Mouse (Mus musculus) kidney, embryonic 16.5 days (tissue): ENCODE results near the gene Scfd2. TPM values are rescaled to one million over a fixed set of nuclear protein-coding genes. Genes with fewer than 3 reads are reported as not detected.

Experiments used
- ATAC-seq: fragments of 200-750 bp; cut with Nextera tagmentation; 2 replicates; pipeline ENCODE4 v1.8.0; 2017; ENCODE audit warnings: moderate TSS enrichment; ENCODE audit not compliant: low FRiP score, low TSS enrichment
- H3K27ac ChIP-seq: fragments of 300-500 bp; sonication (generic); 2 replicates; pipeline ENCODE4 v1.5.1; 2014; ENCODE audit warnings: low read length
- H3K27me3 ChIP-seq: fragments of 300-500 bp; sonication (generic); 2 replicates; pipeline ENCODE4 v1.6.1; 2014; ENCODE audit warnings: low read length, control low read depth, mixed read lengths; ENCODE audit not compliant: insufficient read depth
- H3K36me3 ChIP-seq: fragments of 300-500 bp; sonication (generic); 2 replicates; pipeline ENCODE4 v1.6.1; 2014; ENCODE audit warnings: low read length, control low read depth, mixed read lengths; ENCODE audit not compliant: insufficient read depth
- H3K4me1 ChIP-seq: fragments of 300-500 bp; sonication (generic); 2 replicates; pipeline ENCODE4 v1.6.1; 2014; ENCODE audit warnings: low read length, control low read depth, mixed read lengths; ENCODE audit not compliant: insufficient read depth
- H3K4me2 ChIP-seq: fragments of 300-500 bp; sonication (generic); replicated peaks from 2 replicates; pipeline ENCODE4 v1.6.1; 2014; ENCODE audit warnings: low read depth, low read length
- H3K4me3 ChIP-seq: fragments of 300-500 bp; sonication (generic); 2 replicates; pipeline ENCODE4 v1.5.1; 2014; ENCODE audit warnings: mild to moderate bottlenecking, low read length
- H3K9ac ChIP-seq: fragments of 300-500 bp; sonication (generic); replicated peaks from 2 replicates; pipeline ENCODE4 v1.6.1; 2014; ENCODE audit warnings: low read length
- H3K9me3 ChIP-seq: fragments of 300-500 bp; sonication (generic); 2 replicates; pipeline ENCODE4 v1.6.1; 2016; ENCODE audit warnings: low read length, control low read depth
- WGBS: fragments of 180-500 bp; shearing (Covaris S2); extraction: QIAGEN DNeasy Blood & Tissue Kit; methylation state at CpG from one replicate; pipeline ENCODE4 v1.1.7; 2014; 5-methylcytosine and 5-hydroxymethylcytosine counted together
- polyA plus RNA-seq: library from polyadenylated mRNA; unstranded; fragments of >200 nt; fragmentation: Nextera tagmentation; extraction: Ambion mirVana; gene quantifications from 2 replicates; pipeline ENCODE4 v1.2.1, GENCODE M21; 2015

The Scfd2 gene
- polyA plus RNA-seq, 1 experiment from 2014 or later: 17.9 TPM

DNA sequence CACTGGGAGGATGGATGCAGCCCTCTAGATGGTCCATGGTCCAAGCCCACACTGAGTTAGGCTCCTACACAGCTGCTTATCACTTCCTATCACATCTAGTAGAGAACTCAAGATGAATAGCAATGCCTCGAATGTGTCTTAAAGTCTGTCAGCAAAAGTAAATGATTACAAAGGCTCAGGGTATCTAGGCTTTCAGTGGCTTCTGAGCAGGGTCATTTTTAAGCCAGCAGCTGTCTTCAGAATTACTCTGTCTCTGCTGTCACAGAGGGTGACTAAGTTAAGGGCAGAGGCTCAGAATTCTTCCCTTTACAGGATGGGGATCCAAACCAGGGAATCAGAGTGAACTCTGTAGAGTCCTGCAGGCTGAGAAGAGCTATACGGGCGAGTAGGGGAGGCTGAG lies 284.6 kb downstream of the Scfd2 start:
- 58% methylated on average over 3 of the region's 3 CpGs for WGBS

DNA sequence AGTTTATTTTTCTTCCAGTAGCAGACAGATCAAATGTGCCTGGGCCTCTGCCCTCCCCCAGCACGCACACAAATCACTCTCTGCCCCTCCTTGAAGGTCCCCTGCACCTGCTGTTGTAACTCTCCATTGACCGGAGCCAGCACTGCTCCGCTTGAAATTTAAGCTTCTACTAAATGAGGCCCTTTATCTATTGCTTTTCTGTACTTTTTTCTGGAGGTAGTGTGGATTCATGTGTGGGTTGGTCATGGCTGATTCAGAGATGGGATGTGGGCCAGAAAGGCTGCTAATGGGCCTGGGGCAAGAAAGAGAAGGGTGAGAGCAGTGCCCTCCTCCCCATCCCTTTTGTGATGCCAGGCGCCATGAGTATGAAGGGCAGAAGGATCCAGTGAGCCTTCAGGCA lies 285.1 kb downstream of the Scfd2 start:
- WGBS: 24% methylated on average over 4 of the region's 4 CpGs
- Histone ChIP-seq H3K36me3 (no peaks in the 10 kb centered on the region), H3K9ac (no peak overlapping the region), H3K9me3 (no peaks in the 10 kb centered on the region), H3K4me3 (no peak overlapping the region), H3K27ac (0 out of 2 replicates have a peak overlapping the region, but pooled peaks have one; percentile 31), H3K27me3 (no peaks in the 10 kb centered on the region), H3K4me2 (no peak overlapping the region), H3K4me1 (peaks cover 25% of the 10 kb centered on the region)
- ATAC-seq: peak; percentile 79; the same call in 1 of the 2 replicates

More for the DNA sequence above, 284.6 kb downstream of the Scfd2 start:
- Histone ChIP-seq H3K27me3 (no peaks in the 10 kb centered on the region), H3K4me1 (peaks cover 25% of the 10 kb centered on the region), H3K4me2 (no peak overlapping the region), H3K27ac (0 out of 2 replicates have a peak overlapping the region, but pooled peaks have one; percentile 31), H3K9me3 (no peaks in the 10 kb centered on the region), H3K4me3 (no peak overlapping the region), H3K9ac (no peak overlapping the region), H3K36me3 (no peaks in the 10 kb centered on the region)
- ATAC-seq: no peak

DNA sequence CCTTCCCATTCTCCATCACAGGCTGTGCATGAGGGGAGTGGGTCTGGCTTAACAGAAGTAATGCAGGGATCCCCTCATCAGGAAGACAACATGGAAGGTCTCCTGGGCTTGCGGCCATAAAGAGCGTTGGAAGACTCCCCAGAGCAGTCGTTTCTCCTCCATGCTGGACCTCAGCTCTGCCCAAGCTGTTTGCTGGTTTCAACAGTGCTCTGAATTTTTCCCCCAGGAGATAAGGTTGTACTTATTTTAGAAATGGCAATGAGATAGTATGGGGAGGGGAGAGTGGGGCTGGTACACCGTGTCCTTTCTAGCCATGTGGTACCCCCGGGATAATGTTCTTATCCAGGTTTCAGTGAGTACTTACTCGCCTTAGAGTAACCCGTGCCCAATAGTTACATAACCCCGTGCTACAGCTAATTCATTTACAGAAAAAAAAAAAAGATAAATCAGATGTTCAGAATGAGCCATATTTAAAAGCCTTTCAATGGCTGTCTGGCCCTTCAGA lies 285.9 kb downstream of the Scfd2 start:
- no peak overlapping the region for H3K4me2 ChIP-seq
- 82% methylated on average over 8 of the region's 8 CpGs for WGBS
- H3K27me3 ChIP-seq: no peaks in the 10 kb centered on the region
- H3K4me1 ChIP-seq: peaks cover 24% of the 10 kb centered on the region
- ATAC-seq: no peak
- H3K36me3 ChIP-seq: no peaks in the 10 kb centered on the region
- no peak overlapping the region for H3K27ac ChIP-seq
- H3K4me3 ChIP-seq: no peak overlapping the region
- H3K9me3 ChIP-seq: no peaks in the 10 kb centered on the region
- H3K9ac ChIP-seq: no peak overlapping the region

DNA sequence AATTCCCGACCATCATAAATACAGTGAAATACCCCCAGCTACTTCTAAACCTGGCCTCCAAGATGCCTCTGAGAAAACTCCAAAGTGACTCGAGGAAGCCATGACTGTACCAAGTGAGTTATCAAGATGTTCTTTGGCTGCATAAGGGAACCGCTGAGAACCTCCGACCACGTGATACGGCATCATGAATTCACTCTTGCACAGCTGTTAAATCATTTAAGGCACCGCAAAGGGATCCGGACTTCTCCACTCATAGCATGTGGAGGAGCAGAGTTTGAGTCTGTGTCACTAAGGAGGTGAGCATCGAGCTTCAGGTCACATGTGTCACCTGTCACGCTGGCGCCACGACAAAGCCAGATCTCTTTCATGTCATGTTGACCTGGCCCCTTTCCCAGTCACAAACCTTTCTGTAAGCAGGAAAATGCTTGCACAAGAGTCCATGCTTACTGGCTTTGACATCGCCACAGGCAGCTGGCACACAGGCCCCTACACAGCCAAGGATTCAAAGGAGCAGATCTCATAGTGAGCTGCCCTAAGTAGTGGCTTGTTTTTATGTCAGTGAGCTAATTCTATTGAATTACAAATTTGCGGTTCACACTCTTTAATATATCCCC lies 287.0 kb downstream of the Scfd2 start:
- Histone ChIP-seq H3K27ac (no peak overlapping the region), H3K4me1 (peaks cover 23% of the 10 kb centered on the region), H3K4me3 (no peak overlapping the region), H3K4me2 (no peak overlapping the region), H3K36me3 (no peaks in the 10 kb centered on the region), H3K9me3 (no peaks in the 10 kb centered on the region), H3K27me3 (no peaks in the 10 kb centered on the region), H3K9ac (no peak overlapping the region)
- 75% methylated on average over 14 of the region's 14 CpGs for WGBS
- no peak for ATAC-seq

GRCm38 (mm10) chr5:74242654-74243053 lies 288.9 kb downstream of the Scfd2 start:
- H3K9ac ChIP-seq: no peak overlapping the region
- no peak overlapping the region for H3K4me3 ChIP-seq
- no peak overlapping the region for H3K27ac ChIP-seq
- no peaks in the 10 kb centered on the region for H3K9me3 ChIP-seq
- no peak overlapping the region for H3K4me2 ChIP-seq
- no peaks in the 10 kb centered on the region for H3K27me3 ChIP-seq
- no peaks in the 10 kb centered on the region for H3K36me3 ChIP-seq
- H3K4me1 ChIP-seq: peaks cover 23% of the 10 kb centered on the region
- WGBS: 52% methylated on average over 3 of the region's 3 CpGs
- ATAC-seq: no peak

DNA sequence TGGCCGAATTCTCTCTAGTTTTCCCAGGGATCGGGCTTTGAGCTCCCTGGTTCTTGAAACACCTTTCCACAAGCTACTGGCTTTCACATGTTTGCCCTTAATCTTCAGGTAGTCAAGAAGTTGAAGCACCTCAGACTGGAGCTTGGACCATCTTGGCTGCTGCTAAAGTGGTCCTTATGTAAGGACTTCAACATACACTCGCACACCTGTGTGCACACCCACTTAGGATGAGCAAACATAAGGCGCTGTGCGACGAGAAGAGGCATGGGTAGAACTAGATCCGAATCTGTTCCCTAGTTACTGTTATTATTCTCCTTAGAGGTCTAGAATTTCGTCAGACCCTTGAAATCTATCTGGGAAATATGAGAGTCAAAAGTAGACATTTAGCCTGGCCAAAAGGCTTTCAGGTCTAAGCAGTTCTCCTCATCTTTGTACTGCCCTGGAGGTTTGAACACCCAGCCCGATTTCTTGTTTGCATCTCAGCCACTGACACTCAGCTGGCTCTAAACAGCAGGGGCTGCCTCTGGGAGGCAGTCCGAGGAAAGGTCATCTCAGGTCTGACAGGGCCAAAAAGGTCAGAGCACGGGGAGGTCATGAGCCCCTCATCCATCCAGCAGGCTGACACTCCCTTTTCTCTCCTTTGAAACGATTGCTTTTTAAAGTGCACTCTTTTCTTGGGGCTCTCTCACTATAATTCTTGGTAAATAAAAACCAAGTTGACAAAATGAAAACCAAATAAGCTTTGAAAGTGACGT lies 290.5 kb downstream of the Scfd2 start:
- ATAC-seq: no peak
- Histone ChIP-seq H3K9me3 (no peaks in the 10 kb centered on the region), H3K4me1 (peaks cover 8% of the 10 kb centered on the region), H3K27ac (no peak overlapping the region), H3K36me3 (no peaks in the 10 kb centered on the region), H3K9ac (no peak overlapping the region), H3K4me2 (no peak overlapping the region), H3K27me3 (no peaks in the 10 kb centered on the region), H3K4me3 (no peak overlapping the region)
- 56% methylated on average over 13 of the region's 13 CpGs for WGBS

- no peak overlapping the region for H3K27ac ChIP-seq
- H3K9ac ChIP-seq: no peak overlapping the region
- no peaks in the 10 kb centered on the region for H3K27me3 ChIP-seq
- no peaks in the 10 kb centered on the region for H3K9me3 ChIP-seq
- 0 out of 2 replicates have a peak, but pooled peaks cover under 1% of the 10 kb centered on the region for H3K4me1 ChIP-seq
- ATAC-seq: 0 out of 2 replicates have a peak, but pooled peaks have one; percentile 12
- H3K4me3 ChIP-seq: no peak overlapping the region
- no peaks in the 10 kb centered on the region for H3K36me3 ChIP-seq
- WGBS: 62% methylated on average over 8 of the region's 8 CpGs
- no peak overlapping the region for H3K4me2 ChIP-seq
Observed at GRCm38 (mm10) chr5:74240298-74240697, 291.3 kb downstream of the Scfd2 start.

DNA sequence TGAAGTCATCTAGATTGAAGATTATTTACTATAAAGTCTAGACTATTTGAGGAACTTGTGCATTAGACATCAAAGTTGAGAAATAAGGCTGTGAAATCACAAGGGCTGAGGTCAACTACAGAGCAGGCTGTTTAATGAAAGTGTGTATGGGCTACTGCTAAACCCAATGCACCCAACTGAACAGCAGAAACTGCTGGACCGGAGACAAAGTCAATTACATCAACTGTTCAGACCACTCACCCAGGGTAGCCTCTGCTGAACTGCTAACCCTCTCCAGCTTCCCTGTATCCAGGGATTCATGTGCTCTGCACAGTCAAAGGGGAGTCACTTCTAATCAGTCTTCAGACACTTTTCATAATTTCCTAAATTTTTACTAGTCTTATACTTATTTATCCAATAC lies 292.2 kb downstream of the Scfd2 start:
- Histone ChIP-seq H3K4me2 (no peak overlapping the region), H3K27me3 (no peaks in the 10 kb centered on the region), H3K9me3 (no peaks in the 10 kb centered on the region), H3K9ac (no peak overlapping the region), H3K4me1 (no peaks in the 10 kb centered on the region), H3K36me3 (no peaks in the 10 kb centered on the region), H3K4me3 (no peak overlapping the region), H3K27ac (no peak overlapping the region)
- 48% methylated on average over 1 of the region's 1 CpGs for WGBS
- ATAC-seq: peak; percentile 76

GRCm38 (mm10) chr5:74233808-74234207 lies 297.8 kb downstream of the Scfd2 start:
- H3K4me3 ChIP-seq: no peak overlapping the region
- no peak overlapping the region for H3K27ac ChIP-seq
- no peaks in the 10 kb centered on the region for H3K36me3 ChIP-seq
- H3K9ac ChIP-seq: no peak overlapping the region
- H3K4me1 ChIP-seq: peaks cover 10% of the 10 kb centered on the region; the same call in 1 of the 2 replicates
- H3K27me3 ChIP-seq: no peaks in the 10 kb centered on the region
- no peaks in the 10 kb centered on the region for H3K9me3 ChIP-seq
- no peak overlapping the region for H3K4me2 ChIP-seq
- ATAC-seq: no peak
- WGBS: 89% methylated on average over 7 of the region's 7 CpGs

GRCm38 (mm10) chr5:74230525-74230924 lies 301.0 kb downstream of the Scfd2 start:
- Histone ChIP-seq H3K4me1 (peaks cover 15% of the 10 kb centered on the region; the same call in 1 of the 2 replicates), H3K27ac (no peak overlapping the region), H3K27me3 (no peaks in the 10 kb centered on the region), H3K4me2 (no peak overlapping the region), H3K36me3 (no peaks in the 10 kb centered on the region), H3K9ac (no peak overlapping the region; the same call in 1 of the 2 replicates), H3K4me3 (no peak overlapping the region), H3K9me3 (no peaks in the 10 kb centered on the region)
- 72% methylated on average over 2 of the region's 2 CpGs for WGBS
- no peak for ATAC-seq
